Mouse (Mus musculus): ENCODE measurements at regions not wholly inside any gene's neighbourhood (a gene's known extent, or its start where the extent isn't known, plus 50 kb on each side); places are given as distances from the start of the nearest gene placed in this dataset.

DNA sequence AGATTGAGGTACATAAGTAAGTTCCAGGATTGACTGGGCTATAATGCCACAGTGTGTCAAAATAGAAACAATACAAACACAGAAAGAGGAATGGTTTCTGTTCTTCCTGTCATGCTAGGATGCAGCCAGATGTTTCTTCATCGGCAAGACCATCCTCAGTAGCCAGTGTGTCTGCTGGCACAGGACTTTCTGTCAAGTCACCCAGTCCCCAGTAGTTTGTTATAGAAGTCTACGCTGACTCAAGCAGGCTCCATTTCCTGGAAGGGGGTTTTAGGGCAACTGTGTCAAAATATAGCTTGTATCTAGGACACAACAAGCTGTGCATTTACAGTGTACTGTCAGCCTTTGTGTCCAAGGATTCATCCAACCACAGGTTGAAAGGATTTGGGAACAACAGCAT is 86.7 kb upstream of the Egln3 start:
- 47% methylated on average over 2 of the region's 2 CpGs for WGBS (ENCODE audit: insufficient replicate concordance)
- H3K9ac ChIP-seq (replicated peaks), result no peak overlapping the region
- H3K4me2 ChIP-seq (ENCODE audit: low read depth), result no peak overlapping the region
- no peaks in the 10 kb centered on the region for H3K36me3 ChIP-seq (replicated peaks; ENCODE audit: control insufficient read depth, insufficient read depth, low read depth)
- ATAC-seq (ENCODE audit: insufficient read depth), result no peak
- H3K4me3 ChIP-seq (ENCODE audit: insufficient read depth in 1 of 2, low read depth in 2 of 2, low read length in 2 of 2), result no peak overlapping the region
- no peaks in the 10 kb centered on the region for H3K9me3 ChIP-seq (ENCODE audit: control insufficient read depth, low read length)
- H3K27me3 ChIP-seq (ENCODE audit: control insufficient read depth, insufficient read depth, low read length), result no peaks in the 10 kb centered on the region
- no peaks in the 10 kb centered on the region for H3K4me1 ChIP-seq (replicated peaks; ENCODE audit: control insufficient read depth in 2 of 2, insufficient read depth in 2 of 2, low read length in 1 of 2)
- H3K27ac ChIP-seq, result no peak overlapping the region
- no peak for DNase-seq (ENCODE audit: low read depth in 3 of 3, low spot score in 3 of 3)
- no peak for TF ChIP-seq CTCF (IDR thresholded peaks at IDR 0.05; ENCODE audit: low read depth)
- no peak for TF ChIP-seq EP300 (IDR thresholded peaks at IDR 0.05; ENCODE audit: low read depth)

DNA sequence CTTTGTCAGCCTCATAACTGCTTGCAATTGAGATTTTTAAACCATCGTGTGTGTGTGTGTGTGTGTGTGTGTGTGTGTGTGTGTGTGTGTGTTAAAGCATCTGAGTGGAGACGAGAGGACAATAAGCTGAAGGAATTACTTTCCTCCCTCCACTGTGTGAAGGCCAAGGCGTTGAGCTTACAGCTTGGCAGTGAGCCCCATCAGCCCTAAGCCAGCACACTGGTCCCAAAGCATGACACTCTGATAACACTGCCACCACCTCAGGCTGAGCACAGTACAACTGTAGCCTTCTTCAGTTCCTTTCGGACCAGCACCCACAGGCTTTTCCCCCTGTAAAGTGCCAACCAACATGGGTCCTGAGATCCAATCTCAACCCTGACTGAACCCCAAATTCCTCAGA is 85.1 kb upstream of the Egln3 start:
- WGBS (ENCODE audit: insufficient replicate concordance), result 62% methylated on average over 4 of the region's 4 CpGs
- Histone ChIP-seq H3K4me1 (replicated peaks; ENCODE audit: control insufficient read depth in 2 of 2, insufficient read depth in 2 of 2, low read length in 1 of 2) (no peaks in the 10 kb centered on the region), H3K9me3 (ENCODE audit: control insufficient read depth, low read length) (no peaks in the 10 kb centered on the region), H3K27me3 (ENCODE audit: control insufficient read depth, insufficient read depth, low read length) (no peaks in the 10 kb centered on the region), H3K4me2 (ENCODE audit: low read depth) (no peak overlapping the region), H3K27ac (no peak overlapping the region), H3K9ac (replicated peaks) (no peak overlapping the region), H3K4me3 (ENCODE audit: insufficient read depth in 1 of 2, low read depth in 2 of 2, low read length in 2 of 2) (no peak overlapping the region), H3K36me3 (replicated peaks; ENCODE audit: control insufficient read depth, insufficient read depth, low read depth) (no peaks in the 10 kb centered on the region)
- DNase-seq (ENCODE audit: low read depth in 3 of 3, low spot score in 3 of 3) (no peak), ATAC-seq (ENCODE audit: insufficient read depth) (no peak)
- TF ChIP-seq EP300 (IDR thresholded peaks at IDR 0.05; ENCODE audit: low read depth) (no peak), CTCF (IDR thresholded peaks at IDR 0.05; ENCODE audit: low read depth) (no peak)

DNA sequence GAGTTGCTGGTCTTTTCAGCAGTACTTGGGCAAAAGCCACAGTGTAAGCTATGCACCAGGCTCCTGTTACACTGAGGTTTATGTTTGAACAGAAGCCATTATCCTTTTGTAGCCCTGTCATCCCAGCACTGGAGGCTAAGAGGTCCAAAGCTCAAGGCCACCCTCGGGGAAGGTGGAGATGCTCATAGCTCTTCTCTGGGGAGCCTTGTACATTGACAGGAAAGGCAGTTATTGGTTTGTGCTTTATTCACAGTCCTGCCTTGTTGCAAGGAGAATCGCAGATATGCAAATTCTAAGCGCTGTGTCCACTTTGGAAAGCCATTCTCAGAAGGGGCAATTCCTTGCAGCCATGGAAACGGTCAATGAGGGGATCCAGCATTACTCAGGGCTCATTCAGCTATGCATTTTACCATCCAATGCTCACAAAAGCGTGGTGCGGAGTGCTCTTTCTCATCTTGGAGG is 84.4 kb upstream of the Egln3 start:
- ATAC-seq (ENCODE audit: insufficient read depth), result no peak

DNA sequence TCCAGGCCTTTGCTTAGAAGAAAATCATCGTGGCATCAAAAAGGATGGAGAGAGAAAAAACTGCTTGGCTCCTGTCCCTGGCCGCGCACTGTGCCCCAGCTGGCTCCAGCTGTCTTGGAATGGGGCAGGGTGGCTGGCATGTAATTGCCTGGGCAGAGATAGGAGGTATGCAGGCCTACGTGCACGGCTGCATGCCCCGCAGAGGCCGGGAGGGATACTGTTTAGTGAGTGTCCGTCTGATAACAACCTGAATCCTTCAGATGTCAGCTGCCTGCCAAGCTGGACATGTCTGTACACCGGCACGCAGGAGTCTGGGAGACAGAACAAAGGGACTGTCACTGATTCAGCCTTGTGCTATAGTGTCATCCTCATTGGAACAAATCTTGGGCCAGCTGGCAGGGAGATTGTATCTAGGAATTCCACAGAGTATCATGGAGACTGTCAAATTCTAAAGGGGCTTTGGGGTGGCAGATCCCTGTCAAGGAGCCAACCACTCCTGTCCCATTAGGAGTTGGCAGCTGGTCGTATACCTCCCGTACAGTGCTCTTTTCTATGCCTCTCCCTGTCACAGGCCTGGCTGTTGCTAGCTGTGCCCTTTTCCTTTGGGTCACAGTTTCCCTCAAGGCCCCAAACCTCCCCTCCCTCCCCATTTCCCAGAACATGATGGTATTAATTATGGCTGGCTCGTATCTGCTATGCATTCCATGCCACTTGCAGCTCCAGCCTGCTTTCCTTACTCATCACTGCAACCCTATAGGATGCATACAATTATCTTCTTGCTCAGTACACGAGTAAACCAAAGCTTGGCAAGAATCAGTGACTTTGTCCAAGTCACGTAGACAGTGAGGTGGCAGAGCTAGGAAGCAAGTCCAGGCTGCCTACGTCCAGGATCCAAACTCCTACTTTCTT is 83.5 kb upstream of the Egln3 start:
- Histone ChIP-seq H3K27me3 (ENCODE audit: control insufficient read depth, insufficient read depth, low read length) (no peaks in the 10 kb centered on the region), H3K4me2 (ENCODE audit: low read depth) (no peak overlapping the region), H3K9ac (replicated peaks) (no peak overlapping the region), H3K4me3 (ENCODE audit: insufficient read depth in 1 of 2, low read depth in 2 of 2, low read length in 2 of 2) (no peak overlapping the region), H3K36me3 (replicated peaks; ENCODE audit: control insufficient read depth, insufficient read depth, low read depth) (no peaks in the 10 kb centered on the region), H3K9me3 (ENCODE audit: control insufficient read depth, low read length) (no peaks in the 10 kb centered on the region), H3K4me1 (replicated peaks; ENCODE audit: control insufficient read depth in 2 of 2, insufficient read depth in 2 of 2, low read length in 1 of 2) (no peaks in the 10 kb centered on the region), H3K27ac (no peak overlapping the region)
- TF ChIP-seq EP300 (IDR thresholded peaks at IDR 0.05; ENCODE audit: low read depth) (no peak), CTCF (IDR thresholded peaks at IDR 0.05; ENCODE audit: low read depth) (no peak)
- DNase-seq (ENCODE audit: low read depth in 3 of 3, low spot score in 3 of 3) (no peak), ATAC-seq (ENCODE audit: insufficient read depth) (no peak)
- 66% methylated on average over 16 of the region's 16 CpGs for WGBS (ENCODE audit: insufficient replicate concordance)

More for the DNA sequence above, 84.4 kb upstream of the Egln3 start:
- Histone ChIP-seq H3K9ac (replicated peaks) (no peak overlapping the region), H3K4me2 (ENCODE audit: low read depth) (no peak overlapping the region), H3K27me3 (ENCODE audit: control insufficient read depth, insufficient read depth, low read length) (no peaks in the 10 kb centered on the region), H3K27ac (no peak overlapping the region), H3K9me3 (ENCODE audit: control insufficient read depth, low read length) (no peaks in the 10 kb centered on the region), H3K36me3 (replicated peaks; ENCODE audit: control insufficient read depth, insufficient read depth, low read depth) (no peaks in the 10 kb centered on the region), H3K4me3 (ENCODE audit: insufficient read depth in 1 of 2, low read depth in 2 of 2, low read length in 2 of 2) (no peak overlapping the region), H3K4me1 (replicated peaks; ENCODE audit: control insufficient read depth in 2 of 2, insufficient read depth in 2 of 2, low read length in 1 of 2) (no peaks in the 10 kb centered on the region)
- WGBS (ENCODE audit: insufficient replicate concordance), result 64% methylated on average over 6 of the region's 6 CpGs
- TF ChIP-seq EP300 (IDR thresholded peaks at IDR 0.05; ENCODE audit: low read depth) (no peak), CTCF (IDR thresholded peaks at IDR 0.05; ENCODE audit: low read depth) (no peak)
- DNase-seq (ENCODE audit: low read depth in 3 of 3, low spot score in 3 of 3), result no peak

DNA sequence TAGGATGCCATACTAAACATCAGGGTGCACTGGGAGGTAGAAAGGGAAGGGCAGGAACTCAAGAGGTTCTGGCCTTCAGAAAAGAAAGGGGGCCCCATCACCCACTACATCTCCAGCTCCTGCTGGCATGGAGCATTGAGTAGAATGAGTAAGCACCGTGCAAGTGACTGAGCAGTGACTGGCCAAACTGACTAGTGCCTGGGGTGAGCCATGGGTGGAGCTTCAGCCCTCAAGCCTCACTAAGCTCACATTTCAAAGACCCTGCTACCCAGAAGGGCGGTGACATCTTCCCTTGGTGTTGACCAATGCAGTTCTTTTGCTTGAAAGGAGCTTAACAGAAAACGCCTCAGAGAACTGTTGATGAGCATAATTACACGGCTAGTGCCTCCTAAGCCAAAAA is 80.0 kb upstream of the Egln3 start:
- DNase-seq (ENCODE audit: low read depth in 3 of 3, low spot score in 3 of 3), result no peak
- Histone ChIP-seq H3K4me1 (replicated peaks; ENCODE audit: control insufficient read depth in 2 of 2, insufficient read depth in 2 of 2, low read length in 1 of 2) (no peaks in the 10 kb centered on the region), H3K36me3 (replicated peaks; ENCODE audit: control insufficient read depth, insufficient read depth, low read depth) (no peaks in the 10 kb centered on the region), H3K9me3 (ENCODE audit: control insufficient read depth, low read length) (no peaks in the 10 kb centered on the region), H3K4me2 (ENCODE audit: low read depth) (no peak overlapping the region), H3K4me3 (ENCODE audit: insufficient read depth in 1 of 2, low read depth in 2 of 2, low read length in 2 of 2) (no peak overlapping the region), H3K27me3 (ENCODE audit: control insufficient read depth, insufficient read depth, low read length) (no peaks in the 10 kb centered on the region), H3K27ac (no peak overlapping the region), H3K9ac (replicated peaks) (no peak overlapping the region)
- 37% methylated on average over 4 of the region's 4 CpGs for WGBS (ENCODE audit: insufficient replicate concordance)
- no peak for ATAC-seq (ENCODE audit: insufficient read depth)
- TF ChIP-seq CTCF (IDR thresholded peaks at IDR 0.05; ENCODE audit: low read depth) (no peak), EP300 (IDR thresholded peaks at IDR 0.05; ENCODE audit: low read depth) (no peak)
